In genomic region chr12:55447396-55447760, GRCm38 (mm10) we compare ENCODE assay signal across 9 mouse cellular contexts. TPM values are rescaled to one million over a fixed set of nuclear protein-coding genes. Genes with fewer than 3 reads are reported as not detected.
A peak's percentile ranks its signal among the peaks of the same experiment; 100 is the strongest.
DNase-seq lines count a peak whose midpoint lies in the region; ATAC-seq lines count a peak whose summit lies in the region.
"Had no signal": no experiment of that assay in that cellular context is flagged by ENCODE, and none has a peak within 500 bp of the region (broad histone marks: within the 10 kb centered on the region; RNA-seq: fewer than 3 reads in every experiment).

No protein-coding gene starts in this region.

- peak overlapping the region; percentile 85 for H3K27ac ChIP-seq in heart, embryonic 10.5 days
- H3K27ac ChIP-seq in neural tube, embryonic 12.5 days = 0 out of 2 replicates have a peak overlapping the region, but pooled peaks have one; percentile 18
- H3K27ac ChIP-seq in limb, embryonic 12.5 days = peak overlapping the region; percentile 89
- H3K27ac ChIP-seq in stomach, embryonic 14.5 days (ENCODE audit: low read length) = peak overlapping the region; percentile 76

- H3K9me3 ChIP-seq in heart, embryonic 10.5 days = no peaks in the 10 kb centered on the region
- H3K9me3 ChIP-seq in neural tube, embryonic 12.5 days = no peaks in the 10 kb centered on the region
- H3K9me3 ChIP-seq in limb, embryonic 12.5 days = no peaks in the 10 kb centered on the region
- H3K9me3 ChIP-seq in stomach, embryonic 14.5 days (ENCODE audit: control insufficient read depth, low read depth, low read length) = no peaks in the 10 kb centered on the region

- DNase-seq in heart, embryonic 10.5 days (ENCODE audit: low spot score) = no peak
- no peak for DNase-seq in heart, postnatal 36 days
- no peak for DNase-seq in neural tube, embryonic 10.5 days (ENCODE audit: extremely low spot score, low spot score)
- no peak for DNase-seq in B cell, adult 2 months
- no peak for DNase-seq in thymus, postnatal 14 days

- peaks cover 42% of the 10 kb centered on the region for H3K4me1 ChIP-seq in heart, embryonic 10.5 days
- peaks cover 16% of the 10 kb centered on the region for H3K4me1 ChIP-seq in neural tube, embryonic 12.5 days
- H3K4me1 ChIP-seq in limb, embryonic 12.5 days (replicated peaks) = peaks cover 34% of the 10 kb centered on the region
- H3K4me1 ChIP-seq in stomach, embryonic 14.5 days (ENCODE audit: control insufficient read depth, insufficient read depth, low read length) = peaks cover 27% of the 10 kb centered on the region

- 79% methylated on average over 11 of the region's 11 CpGs for WGBS in heart, embryonic 10.5 days
- WGBS in neural tube, embryonic 12.5 days = 78% methylated on average over 11 of the region's 11 CpGs
- 87% methylated on average over 11 of the region's 11 CpGs for WGBS in limb, embryonic 12.5 days
- 72% methylated on average over 11 of the region's 11 CpGs for WGBS in stomach, embryonic 14.5 days

- no peak overlapping the region for H3K9ac ChIP-seq in neural tube, embryonic 12.5 days
- H3K9ac ChIP-seq in limb, embryonic 12.5 days (replicated peaks) = no peak overlapping the region
- H3K9ac ChIP-seq in stomach, embryonic 14.5 days (replicated peaks; ENCODE audit: low read depth, low read length) = no peak overlapping the region

- no peak overlapping the region for H3K4me2 ChIP-seq in neural tube, embryonic 12.5 days (replicated peaks)
- H3K4me2 ChIP-seq in limb, embryonic 12.5 days = no peak overlapping the region
- H3K4me2 ChIP-seq in stomach, embryonic 14.5 days (replicated peaks; ENCODE audit: low read depth, low read length) = no peak overlapping the region

- ATAC-seq in neural tube, embryonic 12.5 days (ENCODE audit: low FRiP score, low read depth) = no peak
- ATAC-seq in limb, embryonic 12.5 days (ENCODE audit: insufficient number of reproducible peaks, insufficient read depth, low FRiP score, low TSS enrichment, low read depth) = no peak
- ATAC-seq in stomach, embryonic 14.5 days (ENCODE audit: insufficient number of reproducible peaks, insufficient read depth, low FRiP score, low read depth) = no peak

- H3K36me3 ChIP-seq in heart, embryonic 10.5 days = no peaks in the 10 kb centered on the region
- no peaks in the 10 kb centered on the region for H3K36me3 ChIP-seq in neural tube, embryonic 12.5 days
- H3K36me3 ChIP-seq in limb, embryonic 12.5 days = no peaks in the 10 kb centered on the region
- no peaks in the 10 kb centered on the region for H3K36me3 ChIP-seq in stomach, embryonic 14.5 days (ENCODE audit: control insufficient read depth, insufficient read depth, low read length)

- intact Hi-C loops in heart, postnatal 36 days (cut with DNase I) = loop anchor here (2.0 kb wide), 1 partner anchor 51 kb away; no protein-coding TSS in a partner anchor

- H3K4me3 ChIP-seq in heart, embryonic 10.5 days = no peak overlapping the region
- no peak overlapping the region for H3K4me3 ChIP-seq in neural tube, embryonic 12.5 days
- H3K4me3 ChIP-seq in limb, embryonic 12.5 days (replicated peaks) = no peak overlapping the region
- no peak overlapping the region for H3K4me3 ChIP-seq in stomach, embryonic 14.5 days (ENCODE audit: low read depth, low read length)
- H3K4me3 ChIP-seq: erythroblast, embryonic 14.5 days had no signal

- H3K27me3 ChIP-seq in heart, embryonic 10.5 days (ENCODE audit: insufficient read depth, poor library complexity, severe bottlenecking) = no peaks in the 10 kb centered on the region
- H3K27me3 ChIP-seq in neural tube, embryonic 12.5 days (replicated peaks) = no peaks in the 10 kb centered on the region
- H3K27me3 ChIP-seq in limb, embryonic 12.5 days = no peaks in the 10 kb centered on the region
- no peaks in the 10 kb centered on the region for H3K27me3 ChIP-seq in stomach, embryonic 14.5 days (ENCODE audit: control insufficient read depth, insufficient read depth, low read length)

RNA-seq across cellular contexts. Expression of gene Nfkbia, which starts 45.1 kb away (rescaled TPM):
- polyA plus RNA-seq in heart, embryonic 10.5 days (2016; fragmentation: Nextera tagmentation; extraction: Ambion mirVana) = 36.8 and 44.2 TPM in 2 replicates
- total RNA-seq in heart, postnatal 36 days (2021) = 10 to 100 TPM; 32.8 to 65.3 TPM
- 40.1 and 44.9 TPM in 2 replicates for polyA plus RNA-seq in neural tube, embryonic 12.5 days (2016; fragmentation: Nextera tagmentation; extraction: Ambion mirVana)
- polyA plus RNA-seq in limb, embryonic 12.5 days (2016; fragmentation: Nextera tagmentation; extraction: Ambion mirVana) = 85.7 and 94.9 TPM in 2 replicates
- 91.8 and 95.4 TPM in 2 replicates for polyA plus RNA-seq in stomach, embryonic 14.5 days (2014; fragmentation: Nextera tagmentation; extraction: Ambion mirVana)

Comparison
In these comparisons a context has a peak if more than half of its experiments do, and no peak if none do; other contexts are left out.
1. H3K27ac ChIP-seq: peak in every context shown above with its lines; median percentile 89 in limb, embryonic 12.5 days; 85 in heart, embryonic 10.5 days; 76 in stomach, embryonic 14.5 days; 18 in neural tube, embryonic 12.5 days.